Mouse (Mus musculus) bone marrow macrophage, adult 2 months (primary cell): ENCODE data around the gene Ddx6.

ENCODE experiments used
- CTCF ChIP-seq: IDR thresholded peaks from 2 replicates; pipeline ENCODE4 v1.5.1; 2012; ENCODE audit warnings: low read depth, mild to moderate bottlenecking, low read length, moderate library complexity
- POLR2A ChIP-seq: IDR thresholded peaks from 2 replicates; pipeline ENCODE4 v1.6.1; 2012; ENCODE audit warnings: mild to moderate bottlenecking, low read depth, low read length, borderline replicate concordance

DNA sequence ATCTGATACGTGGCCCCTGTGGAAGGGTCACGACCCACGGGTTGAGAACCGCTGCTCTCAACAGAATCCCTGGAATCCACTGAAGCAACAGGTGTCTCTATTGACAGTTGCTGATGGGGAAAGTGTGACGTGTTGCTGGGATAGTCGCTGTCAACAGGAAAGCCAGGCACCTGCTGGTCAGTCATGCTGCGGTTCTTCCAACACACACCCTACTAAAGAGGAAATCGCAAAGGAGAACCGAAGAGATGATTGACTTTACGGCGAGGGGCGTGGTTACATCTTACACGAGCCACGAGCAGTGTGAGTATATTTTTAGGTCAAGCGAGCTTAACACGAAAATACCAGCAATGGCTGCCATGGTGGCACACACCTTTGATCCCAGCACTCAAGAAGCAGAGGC lies 22.3 kb upstream of the Ddx6 start:
- TF ChIP-seq CTCF (no peak), POLR2A (no peak)
